Mouse (Mus musculus) myocyte (in vitro differentiated cells): ENCODE results near the gene Rassf1. TPM values are rescaled to one million over a fixed set of nuclear protein-coding genes. Genes with fewer than 3 reads are reported as not detected.

Source experiments
- H3K27me3 ChIP-seq: one replicate; pipeline ENCODE4 v1.6.1; 2011; ENCODE audit not compliant: control insufficient read depth, insufficient read depth, insufficient read length
- H3K36me3 ChIP-seq: one replicate; pipeline ENCODE4 v1.6.1; 2011; ENCODE audit not compliant: control insufficient read depth, insufficient read depth
- H3K4me2 ChIP-seq: one replicate; pipeline ENCODE4 v1.6.1; 2011; ENCODE audit warnings: low read depth, control low read depth
- H3K4me3 ChIP-seq: one replicate; pipeline ENCODE4 v1.5.1; 2011; ENCODE audit warnings: mild to moderate bottlenecking, control low read depth, moderate library complexity
- H3K79me2 ChIP-seq: one replicate; pipeline ENCODE4 v1.6.1; 2011; ENCODE audit not compliant: control insufficient read depth, insufficient read depth
- H3ac ChIP-seq: one replicate; pipeline ENCODE4 v1.6.1; 2011; ENCODE audit not compliant: control insufficient read depth, insufficient read length
- CEBPB ChIP-seq: IDR thresholded peaks from 2 replicates; pipeline ENCODE4 v1.6.1; 2011; ENCODE audit warnings: mild to moderate bottlenecking, moderate library complexity; ENCODE audit not compliant: poor library complexity, insufficient read depth, severe bottlenecking
- E2F4 ChIP-seq: IDR thresholded peaks from one replicate; pipeline ENCODE4 v1.6.1; 2011; ENCODE audit warnings: mild to moderate bottlenecking, control low read depth, moderate library complexity; ENCODE audit not compliant: insufficient read depth
- MAX ChIP-seq: IDR thresholded peaks from one replicate; pipeline ENCODE4 v1.6.1; 2011; ENCODE audit warnings: low read depth, mild to moderate bottlenecking, control low read depth
- MYOD1 ChIP-seq, 3 experiments: IDR thresholded peaks; one replicate each; pipeline ENCODE4 v1.6.1; 2011; ENCODE audit warnings: control low read depth in 2 of 3, low read depth in 2 of 3, mild to moderate bottlenecking in 2 of 3, moderate library complexity in 1 of 3; ENCODE audit not compliant: insufficient read length in 2 of 3, control insufficient read depth in 1 of 3
- MYOG ChIP-seq, 3 experiments: IDR thresholded peaks; one replicate each; pipeline ENCODE4 v1.6.1; 2011; ENCODE audit warnings: control low read depth in 2 of 3, low read depth in 2 of 3, mild to moderate bottlenecking in 2 of 3; ENCODE audit not compliant: insufficient read length in 2 of 3, control insufficient read depth in 1 of 3, insufficient read depth in 1 of 3
- POLR2A ChIP-seq: IDR thresholded peaks from one replicate; pipeline ENCODE4 v1.6.1; 2011; ENCODE audit warnings: low read depth, mild to moderate bottlenecking, control low read depth, moderate library complexity; ENCODE audit not compliant: insufficient read length
- POLR2AphosphoS2 ChIP-seq: IDR thresholded peaks from one replicate; pipeline ENCODE4 v1.6.1; 2011; ENCODE audit warnings: low read depth, control low read depth; ENCODE audit not compliant: insufficient read length
- REST ChIP-seq: IDR thresholded peaks from one replicate; pipeline ENCODE4 v1.6.1; 2011; ENCODE audit warnings: mild to moderate bottlenecking, control low read depth, moderate library complexity; ENCODE audit not compliant: insufficient read depth, insufficient read length
- SRF ChIP-seq: IDR thresholded peaks from one replicate; pipeline ENCODE4 v1.6.1; 2011; ENCODE audit warnings: low read depth; ENCODE audit not compliant: control insufficient read depth, insufficient read length
- TCF12 ChIP-seq: IDR thresholded peaks from one replicate; pipeline ENCODE4 v1.6.1; 2011; ENCODE audit warnings: mild to moderate bottlenecking, control low read depth; ENCODE audit not compliant: poor library complexity, insufficient read depth, severe bottlenecking
- TCF3 ChIP-seq: IDR thresholded peaks from one replicate; pipeline ENCODE4 v1.6.1; 2011; ENCODE audit warnings: low read depth, control low read depth; ENCODE audit not compliant: insufficient read length
- USF1 ChIP-seq: IDR thresholded peaks from one replicate; pipeline ENCODE4 v1.6.1; 2011; ENCODE audit warnings: low read depth, mild to moderate bottlenecking, control low read depth, moderate library complexity
- polyA plus RNA-seq: library from polyadenylated mRNA; unstranded; fragments of >200 nt; fragmentation: generic; extraction: Trizol; gene quantifications from one replicate; pipeline ENCODE4 v1.2.1, GENCODE M21; 2012; ENCODE audit warnings: missing spikeins

Gene Rassf1
- polyA plus RNA-seq, 1 experiment, result 59.3 TPM

- no peak for TF ChIP-seq CEBPB
- no peak for TF ChIP-seq TCF3
- no peak for TF ChIP-seq E2F4
- no peak for TF ChIP-seq MYOD1 (IDR thresholded peaks at IDR 0.05; ENCODE audit: control insufficient read depth in 1 of 3, insufficient read length in 2 of 3, low read depth in 2 of 3)
- TF ChIP-seq USF1, result no peak
- TF ChIP-seq MAX, result no peak
- TF ChIP-seq POLR2AphosphoS2, result no peak
- no peak for TF ChIP-seq TCF12
- no peak for TF ChIP-seq POLR2A
- no peak for TF ChIP-seq MYOG (IDR thresholded peaks at IDR 0.05; ENCODE audit: control insufficient read depth in 1 of 3, insufficient read depth in 1 of 3, insufficient read length in 2 of 3, low read depth in 2 of 3)
- TF ChIP-seq REST, result no peak
- Histone ChIP-seq H3K4me3 (no peak overlapping the region), H3ac (no peak overlapping the region), H3K4me2 (no peak overlapping the region), H3K27me3 (no peaks in the 10 kb centered on the region), H3K36me3 (peaks cover 10% of the 10 kb centered on the region), H3K79me2 (peaks cover 21% of the 10 kb centered on the region)
These were observed 10.9 kb upstream of the Rassf1 start for GRCm38 (mm10) chr9:107540420-107540819.

- H3K4me2 ChIP-seq, result peak overlapping the region; percentile 97
- peaks cover 10% of the 10 kb centered on the region for H3K36me3 ChIP-seq
- no peak for TF ChIP-seq E2F4
- H3K4me3 ChIP-seq, result peak overlapping the region; percentile 76
- no peak overlapping the region for H3ac ChIP-seq
- H3K27me3 ChIP-seq, result no peaks in the 10 kb centered on the region
- peaks cover 15% of the 10 kb centered on the region for H3K79me2 ChIP-seq
These were observed 10.3 kb upstream of the Rassf1 start for GRCm38 (mm10) chr9:107541005-107541404.

DNA sequence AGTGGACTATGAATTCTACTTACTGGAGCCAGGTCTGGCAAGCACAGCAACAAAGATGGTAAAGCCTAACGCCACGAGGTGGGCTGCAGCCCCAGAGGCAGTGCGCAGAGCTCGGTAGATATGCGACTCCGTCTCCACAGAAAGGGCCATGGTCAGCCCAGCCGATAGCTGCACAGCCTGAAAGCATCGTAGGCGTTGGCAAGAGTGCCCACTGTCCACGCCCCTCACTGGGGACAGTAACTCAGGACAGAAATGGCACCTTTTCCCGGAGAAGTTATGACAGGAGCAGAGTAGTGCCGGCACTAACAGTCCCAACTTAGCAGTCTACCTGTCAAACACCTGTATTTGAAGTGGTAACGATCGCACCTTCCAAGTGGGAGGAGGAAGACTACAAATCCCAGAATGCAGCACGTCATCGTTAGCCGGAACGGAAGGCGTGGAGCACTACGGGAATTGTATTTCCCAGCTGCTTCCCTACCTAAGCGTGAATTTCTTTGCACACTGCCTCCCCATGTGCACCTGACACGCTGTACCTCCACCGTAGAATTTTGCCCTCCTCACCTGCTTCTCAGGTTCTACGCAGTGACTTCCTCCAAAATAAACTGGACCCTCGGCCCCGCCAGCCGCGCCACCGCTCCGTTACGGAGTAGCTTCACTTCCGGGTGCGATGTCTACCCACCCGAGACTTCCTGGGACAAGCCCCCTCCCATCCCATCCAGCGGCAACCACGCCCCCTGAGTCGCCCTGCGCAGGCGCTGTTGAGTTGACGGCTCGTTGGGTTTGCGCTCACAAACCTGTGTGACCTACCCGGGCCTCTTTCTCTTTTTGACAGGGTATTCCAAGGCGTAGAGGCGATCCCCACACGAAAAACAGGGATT is 9.6 kb upstream of the Rassf1 start, which contains the start of the genes Cyb561d2 and Nprl2:
Gene Cyb561d2, minus strand, starts transcription at position 720 of the 878 bp plus-strand sequence.
Gene Nprl2, plus strand, starts transcription at position 753 of the 878 bp plus-strand sequence.
- Histone ChIP-seq H3K79me2 (peaks cover 12% of the 10 kb centered on the region), H3K36me3 (peaks cover 10% of the 10 kb centered on the region), H3K4me2 (peak within 1 kb of the TSS; percentile 97), H3ac (peak within 1 kb of the TSS; percentile 24), H3K27me3 (no peaks in the 10 kb centered on the region), H3K4me3 (peak within 1 kb of the TSS; percentile 76)
- TF ChIP-seq TCF12 (no peak), POLR2AphosphoS2 (peak; percentile 20)

- TF ChIP-seq MYOG (IDR thresholded peaks at IDR 0.05; ENCODE audit: control insufficient read depth in 1 of 3, insufficient read depth in 1 of 3, insufficient read length in 2 of 3, low read depth in 2 of 3), result no peak
- TF ChIP-seq SRF, result no peak
- TF ChIP-seq USF1, result no peak
- TF ChIP-seq MYOD1 (IDR thresholded peaks at IDR 0.05; ENCODE audit: control insufficient read depth in 1 of 3, insufficient read length in 2 of 3, low read depth in 2 of 3), result no peak
- no peak for TF ChIP-seq TCF3
- peak overlapping the region; percentile 76 for H3K4me3 ChIP-seq
- peaks cover 9% of the 10 kb centered on the region for H3K79me2 ChIP-seq
- peaks cover 10% of the 10 kb centered on the region for H3K36me3 ChIP-seq
- peak overlapping the region; percentile 24 for H3ac ChIP-seq
- no peaks in the 10 kb centered on the region for H3K27me3 ChIP-seq
- H3K4me2 ChIP-seq, result peak overlapping the region; percentile 97
These were observed 9.0 kb upstream of the Rassf1 start for GRCm38 (mm10) chr9:107542352-107542686.

DNA sequence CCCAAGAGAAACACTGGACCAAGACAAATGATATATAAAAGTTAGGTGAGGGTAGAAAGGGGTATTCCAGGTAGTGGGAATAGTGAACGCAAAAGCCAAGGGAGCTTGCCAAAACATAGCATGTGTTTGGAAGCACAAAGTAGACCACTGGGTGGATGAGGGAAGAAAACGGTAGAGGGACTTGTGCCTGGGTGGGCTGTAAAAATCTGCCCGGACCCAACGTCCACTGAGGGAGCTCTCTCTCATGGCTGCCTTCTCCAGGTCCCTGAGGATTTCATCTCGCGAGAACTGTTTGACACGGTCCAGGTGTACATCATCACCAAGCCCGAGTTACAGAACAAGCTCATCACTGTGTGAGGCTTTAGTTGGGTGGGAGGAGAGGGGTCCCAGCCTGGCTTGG is 8.6 kb upstream of the Rassf1 start:
- Histone ChIP-seq H3ac (no peak overlapping the region), H3K79me2 (peaks cover 5% of the 10 kb centered on the region), H3K36me3 (peaks cover 10% of the 10 kb centered on the region), H3K4me3 (peak overlapping the region; percentile 76), H3K27me3 (no peaks in the 10 kb centered on the region), H3K4me2 (peak overlapping the region; percentile 97)
- TF ChIP-seq MYOD1 (IDR thresholded peaks at IDR 0.05; ENCODE audit: control insufficient read depth in 1 of 3, insufficient read length in 2 of 3, low read depth in 2 of 3) (no peak), USF1 (no peak), E2F4 (no peak), POLR2A (no peak), TCF12 (no peak), MAX (no peak), REST (no peak), POLR2AphosphoS2 (no peak), CEBPB (no peak), MYOG (IDR thresholded peaks at IDR 0.05; ENCODE audit: control insufficient read depth in 1 of 3, insufficient read depth in 1 of 3, insufficient read length in 2 of 3, low read depth in 2 of 3) (no peak), TCF3 (no peak), SRF (no peak)
